Comparison of ENCODE assay signal across 9 mouse cellular contexts in genomic region chr11:85392179-85392863, GRCm38 (mm10). TPM values are rescaled to one million over a fixed set of nuclear protein-coding genes. Genes with fewer than 3 reads are reported as not detected.
DNase-seq lines count a peak whose midpoint lies in the region; ATAC-seq and TF ChIP-seq lines count a peak whose summit lies in the region.
"Had no signal": no experiment of that assay in that cellular context is flagged by ENCODE, and none has a peak within 500 bp of the region (broad histone marks: within the 10 kb centered on the region; RNA-seq: fewer than 3 reads in every experiment).

No protein-coding gene starts in this region.

- ATAC-seq in embryonic facial prominence, embryonic 13.5 days (ENCODE audit: insufficient number of reproducible peaks, insufficient read depth, low FRiP score, low TSS enrichment, low read depth), result peak; percentile 67; the same call in 1 of the 2 replicates
- no peak for ATAC-seq in neural tube, embryonic 12.5 days (ENCODE audit: low FRiP score, low read depth)

- H3K4me2 ChIP-seq in embryonic facial prominence, embryonic 13.5 days, result peak overlapping the region; percentile 41
- H3K4me2 ChIP-seq in neural tube, embryonic 12.5 days (replicated peaks), result 0 out of 2 replicates have a peak overlapping the region, but pooled peaks have one; percentile 2
- H3K4me2 ChIP-seq: hindbrain, embryonic 15.5 days had no signal

- H3K4me3 ChIP-seq in embryonic facial prominence, embryonic 13.5 days, result 0 out of 2 replicates have a peak overlapping the region, but pooled peaks have one; percentile 13
- H3K4me3 ChIP-seq in neural tube, embryonic 12.5 days, result no peak overlapping the region
- H3K4me3 ChIP-seq in thymus, adult 2 months (ENCODE audit: control insufficient read depth, insufficient read depth, low read length), result no peak overlapping the region
- H3K4me3 ChIP-seq: hindbrain, embryonic 15.5 days had no signal

- H3K4me1 ChIP-seq in embryonic facial prominence, embryonic 13.5 days, result peaks cover 39% of the 10 kb centered on the region
- peaks cover 14% of the 10 kb centered on the region for H3K4me1 ChIP-seq in neural tube, embryonic 12.5 days
- H3K4me1 ChIP-seq in thymus, adult 2 months (replicated peaks; ENCODE audit: control insufficient read depth, insufficient read depth, low read length), result no peaks in the 10 kb centered on the region

- no peaks in the 10 kb centered on the region for H3K27me3 ChIP-seq in embryonic facial prominence, embryonic 13.5 days
- H3K27me3 ChIP-seq in neural tube, embryonic 12.5 days (replicated peaks), result no peaks in the 10 kb centered on the region
- H3K27me3 ChIP-seq in thymus, adult 2 months (ENCODE audit: control insufficient read depth, insufficient read depth, low read length), result no peaks in the 10 kb centered on the region
- H3K27me3 ChIP-seq: hindbrain, embryonic 15.5 days had no signal

- peak overlapping the region; percentile 96 for H3K27ac ChIP-seq in embryonic facial prominence, embryonic 13.5 days
- H3K27ac ChIP-seq in neural tube, embryonic 12.5 days, result no peak overlapping the region
- H3K27ac ChIP-seq in thymus, adult 2 months (ENCODE audit: control insufficient read depth, insufficient read depth, low read length), result no peak overlapping the region
- H3K27ac ChIP-seq: hindbrain, embryonic 15.5 days had no signal

- TF ChIP-seq CTCF in thymus, adult 2 months (IDR thresholded peaks at IDR 0.05; ENCODE audit: borderline replicate concordance, control insufficient read depth, extremely low read depth, insufficient read depth, low read length, poor library complexity), result no peak

- DNase-seq in left cerebral cortex, postnatal 4 days, result peak; percentile 17
- DNase-seq in left cerebral cortex, postnatal 25 days (ENCODE audit: low spot score in 2 of 2), result no peak
- DNase-seq in kidney, postnatal 10 days, result peak; percentile 47
- DNase-seq in yolk sac, embryonic 10.5 days (ENCODE audit: low spot score), result no peak
- no peak for DNase-seq in gastrocnemius, adult 18-20 months (ENCODE audit: low spot score)
- no peak for DNase-seq in thymus, adult 2 months

- intact Hi-C loops in left cerebral cortex, postnatal 4 days (cut with DNase I), result no loop called here
- intact Hi-C loops in left cerebral cortex, postnatal 25 days (cut with DNase I), result no loop called here

- no peak for TF ChIP-seq POLR2A in thymus, adult 2 months (IDR thresholded peaks at IDR 0.05; ENCODE audit: control insufficient read depth, extremely low read depth, insufficient read depth, low read length, poor library complexity)

- 16% methylated on average over 12 of the region's 12 CpGs for WGBS in embryonic facial prominence, embryonic 13.5 days
- WGBS in neural tube, embryonic 12.5 days, result 41% methylated on average over 12 of the region's 12 CpGs
- 95% methylated on average over 12 of the region's 12 CpGs for WGBS in thymus, adult 2 months

- no peaks in the 10 kb centered on the region for H3K9me3 ChIP-seq in embryonic facial prominence, embryonic 13.5 days
- no peaks in the 10 kb centered on the region for H3K9me3 ChIP-seq in neural tube, embryonic 12.5 days
- H3K9me3 ChIP-seq: hindbrain, embryonic 15.5 days had no signal

- H3K9ac ChIP-seq in embryonic facial prominence, embryonic 13.5 days, result peak overlapping the region; percentile 62
- no peak overlapping the region for H3K9ac ChIP-seq in neural tube, embryonic 12.5 days
- H3K9ac ChIP-seq: hindbrain, embryonic 15.5 days had no signal

- H3K36me3 ChIP-seq in embryonic facial prominence, embryonic 13.5 days, result no peaks in the 10 kb centered on the region
- no peaks in the 10 kb centered on the region for H3K36me3 ChIP-seq in neural tube, embryonic 12.5 days
- no peaks in the 10 kb centered on the region for H3K36me3 ChIP-seq in thymus, adult 2 months (ENCODE audit: control insufficient read depth, insufficient read depth, low read length)
- H3K36me3 ChIP-seq: hindbrain, embryonic 15.5 days had no signal

RNA-seq across cellular contexts. Expression of gene Bcas3, which starts 39.4 kb away (rescaled TPM):
- 10 to 100 TPM; 42.7 to 42.9 TPM for total RNA-seq in left cerebral cortex, postnatal 4 days (2021)
- total RNA-seq in left cerebral cortex, postnatal 25 days (2021), result 10 to 100 TPM; 65.4 to 69.7 TPM
- 28.6 and 33.1 TPM in 2 replicates for polyA plus RNA-seq in embryonic facial prominence, embryonic 13.5 days (2015; fragmentation: Nextera tagmentation; extraction: Ambion mirVana)
- polyA plus RNA-seq in neural tube, embryonic 12.5 days (2016; fragmentation: Nextera tagmentation; extraction: Ambion mirVana), result 34.5 and 38.2 TPM in 2 replicates
- 10 to 100 TPM; 40.7 to 47.3 TPM for total RNA-seq in gastrocnemius, adult 18-20 months (2021)
- polyA plus RNA-seq in thymus, adult 2 months (2012; rRNA removed), result 42.5 and 49.4 TPM in 2 replicates

Comparison
In these comparisons a context has a peak if more than half of its experiments do, and no peak if none do; other contexts are left out.
1. DNase-seq: peak in left cerebral cortex, postnatal 4 days (single experiment) and kidney, postnatal 10 days (single experiment); none in left cerebral cortex, postnatal 25 days (0 of 2), yolk sac, embryonic 10.5 days (single experiment), gastrocnemius, adult 18-20 months (single experiment) and thymus, adult 2 months (single experiment).